8 mouse cellular contexts compared by ENCODE assay signal in genomic region chr8:109961693-109962367, GRCm38 (mm10). TPM values are rescaled to one million over a fixed set of nuclear protein-coding genes. Genes with fewer than 3 reads are reported as not detected.
DNase-seq lines count a peak whose midpoint lies in the region; ATAC-seq lines count a peak whose summit lies in the region.

Gene Marveld3, minus strand, starts transcription at chr8:109962203.

- peak; percentile 42; the same call in 1 of the 2 replicates for ATAC-seq in heart, embryonic 12.5 days (ENCODE audit: insufficient number of reproducible peaks, low FRiP score)
- ATAC-seq in common myeloid progenitor, adult 5-6 weeks (replicated peaks; ENCODE audit: low read depth, poor library complexity, severe bottlenecking): 0 out of 2 replicates have a peak, but pooled peaks have one; percentile 50
- peak; percentile 52 for ATAC-seq in midbrain, embryonic 12.5 days (ENCODE audit: low FRiP score, low read depth)
- ATAC-seq in inflammation-experienced regulatory T-cells, adult 6 months: no peak

- H3K9ac ChIP-seq in heart, embryonic 12.5 days: peak within 1 kb of the TSS; percentile 18
- H3K9ac ChIP-seq in midbrain, embryonic 12.5 days (replicated peaks): peak within 1 kb of the TSS; percentile 21; the same call in 1 of the 2 replicates

- H3K36me3 ChIP-seq in heart, embryonic 12.5 days: no peaks in the 10 kb centered on the region
- H3K36me3 ChIP-seq in limb, embryonic 10.5 days: no peaks in the 10 kb centered on the region
- H3K36me3 ChIP-seq in midbrain, embryonic 12.5 days: no peaks in the 10 kb centered on the region

- 5% methylated on average over 64 of the region's 64 CpGs for WGBS in heart, embryonic 12.5 days
- 3% methylated on average over 61 of the region's 64 CpGs for WGBS in limb, embryonic 10.5 days
- WGBS in midbrain, embryonic 12.5 days: 3% methylated on average over 64 of the region's 64 CpGs

- DNase-seq in heart, adult 8-10 months (ENCODE audit: low spot score): no peak
- DNase-seq in heart, postnatal 14 days: peak; percentile 40
- peak; percentile 78 for DNase-seq in limb, embryonic 10.5 days (ENCODE audit: low spot score)
- peak; percentile 71 for DNase-seq in testis, postnatal 10 days (ENCODE audit: low spot score)

- H3K4me3 ChIP-seq in heart, embryonic 12.5 days: peak within 1 kb of the TSS; percentile 41
- H3K4me3 ChIP-seq in limb, embryonic 10.5 days: peak within 1 kb of the TSS; percentile 47
- peak within 1 kb of the TSS; percentile 45 for H3K4me3 ChIP-seq in midbrain, embryonic 12.5 days

- H3K27ac ChIP-seq in heart, embryonic 12.5 days (ENCODE audit: poor library complexity, severe bottlenecking): no peak within 1 kb of the TSS
- H3K27ac ChIP-seq in limb, embryonic 10.5 days: no peak within 1 kb of the TSS
- H3K27ac ChIP-seq in midbrain, embryonic 12.5 days (replicated peaks): no peak within 1 kb of the TSS

- peaks cover 46% of the 10 kb centered on the region for H3K27me3 ChIP-seq in heart, embryonic 12.5 days (replicated peaks)
- peaks cover 72% of the 10 kb centered on the region for H3K27me3 ChIP-seq in limb, embryonic 10.5 days (ENCODE audit: low read depth, poor library complexity, severe bottlenecking)
- H3K27me3 ChIP-seq in midbrain, embryonic 12.5 days: peaks cover 48% of the 10 kb centered on the region

- H3K4me1 ChIP-seq in heart, embryonic 12.5 days (replicated peaks): peaks cover 30% of the 10 kb centered on the region
- peaks cover 22% of the 10 kb centered on the region for H3K4me1 ChIP-seq in limb, embryonic 10.5 days
- peaks cover 21% of the 10 kb centered on the region for H3K4me1 ChIP-seq in midbrain, embryonic 12.5 days

- intact Hi-C loops in heart, postnatal 14 days (cut with DNase I): no loop called here

- no peaks in the 10 kb centered on the region for H3K9me3 ChIP-seq in heart, embryonic 12.5 days (replicated peaks)
- H3K9me3 ChIP-seq in limb, embryonic 10.5 days (replicated peaks): no peaks in the 10 kb centered on the region
- no peaks in the 10 kb centered on the region for H3K9me3 ChIP-seq in midbrain, embryonic 12.5 days

- peak within 1 kb of the TSS; percentile 70 for H3K4me2 ChIP-seq in heart, embryonic 12.5 days
- H3K4me2 ChIP-seq in midbrain, embryonic 12.5 days (replicated peaks): peak within 1 kb of the TSS; percentile 62

RNA-seq across cellular contexts. Expression of gene Marveld3, which starts in this region (rescaled TPM):
- polyA plus RNA-seq in heart, embryonic 12.5 days (2016; fragmentation: Nextera tagmentation; extraction: Ambion mirVana): 0.40 and 0.41 TPM in 2 replicates
- total RNA-seq in heart, adult 8-10 months (2022): under 1 TPM in 2 of 4 experiments, not detected in 2; 0.17 to 0.53 TPM
- total RNA-seq in common myeloid progenitor, adult 5-6 weeks (2017): not detected in 2 replicates
- under 1 TPM; 0.29 to 0.31 TPM for total RNA-seq in heart, postnatal 14 days (2021)
- 0.39 and 0.89 TPM in 2 replicates for polyA plus RNA-seq in limb, embryonic 10.5 days (2016; fragmentation: Nextera tagmentation; extraction: Ambion mirVana)
- polyA plus RNA-seq in midbrain, embryonic 12.5 days (2016; fragmentation: Nextera tagmentation; extraction: Ambion mirVana): 0.68 and 1.0 TPM in 2 replicates
- not detected for polyA plus RNA-seq in inflammation-experienced regulatory T-cells, adult 6 months (2017; shearing (Covaris generic))

Comparison
In these comparisons a context has a peak if more than half of its experiments do, and no peak if none do; other contexts are left out.
1. Peak in ATAC-seq, H3K4me3 ChIP-seq, H3K9ac ChIP-seq and H3K4me2 ChIP-seq in heart, embryonic 12.5 days; RNA of the gene not detected or under 1 TPM.
2. Peak in ATAC-seq in common myeloid progenitor, adult 5-6 weeks; RNA of the gene not detected or under 1 TPM.
3. Peak in DNase-seq in heart, postnatal 14 days; RNA of the gene not detected or under 1 TPM.
4. Peak in DNase-seq and H3K4me3 ChIP-seq in limb, embryonic 10.5 days; RNA of the gene not detected or under 1 TPM.